Mouse (Mus musculus): Measurements from ENCODE around the gene Ap5z1. TPM values are rescaled to one million over a fixed set of nuclear protein-coding genes. Genes with fewer than 3 reads are reported as not detected.

Ap5z1 gene
- total RNA-seq, 2 experiments from 2014 or later, result 6.8 to 8.0 TPM

GRCm38 (mm10) chr5:142438380-142438938 lies 25.3 kb upstream of the Ap5z1 start:
- ATAC-seq (replicated peaks; ENCODE audit: poor library complexity), result no peak

GRCm38 (mm10) chr5:142439911-142440432 lies 23.8 kb upstream of the Ap5z1 start:
- ATAC-seq (replicated peaks; ENCODE audit: poor library complexity), result no peak

DNA sequence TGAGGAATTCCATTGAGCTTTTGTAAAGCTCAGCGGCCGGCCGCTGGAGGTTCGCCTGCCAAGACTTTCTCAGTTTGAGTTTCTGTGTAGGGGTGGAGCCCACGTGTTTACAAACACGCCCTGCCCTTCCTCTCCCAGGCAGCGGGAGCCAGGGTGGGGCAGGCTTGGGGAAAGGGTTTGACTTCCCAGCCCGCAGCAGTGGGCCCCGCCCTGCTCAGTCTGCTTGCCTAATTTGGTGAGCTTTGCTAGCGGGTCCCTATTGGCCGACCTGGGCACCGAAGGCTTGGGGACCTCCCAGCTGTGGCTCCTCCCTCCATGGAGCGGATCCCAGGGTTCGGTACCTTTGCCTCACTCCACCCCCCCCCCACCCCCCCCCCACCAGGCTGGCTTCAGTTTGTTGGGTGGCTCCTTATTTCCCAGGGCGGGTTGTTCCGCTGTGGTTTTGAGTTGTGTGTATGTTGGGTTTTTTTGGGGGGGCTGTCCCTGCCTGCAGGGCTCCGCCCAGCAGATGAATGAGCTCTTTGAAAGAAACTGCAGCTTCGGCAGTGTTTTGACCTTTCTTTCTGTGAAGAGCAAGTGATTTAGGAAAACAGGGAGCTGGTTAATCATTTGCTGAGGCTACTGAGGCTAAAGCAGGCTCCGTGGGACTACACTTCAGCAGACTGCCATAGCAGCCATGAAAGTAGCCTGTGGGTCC lies 23.1 kb upstream of the Ap5z1 start:
- ATAC-seq (replicated peaks; ENCODE audit: poor library complexity), result peak; percentile 75

DNA sequence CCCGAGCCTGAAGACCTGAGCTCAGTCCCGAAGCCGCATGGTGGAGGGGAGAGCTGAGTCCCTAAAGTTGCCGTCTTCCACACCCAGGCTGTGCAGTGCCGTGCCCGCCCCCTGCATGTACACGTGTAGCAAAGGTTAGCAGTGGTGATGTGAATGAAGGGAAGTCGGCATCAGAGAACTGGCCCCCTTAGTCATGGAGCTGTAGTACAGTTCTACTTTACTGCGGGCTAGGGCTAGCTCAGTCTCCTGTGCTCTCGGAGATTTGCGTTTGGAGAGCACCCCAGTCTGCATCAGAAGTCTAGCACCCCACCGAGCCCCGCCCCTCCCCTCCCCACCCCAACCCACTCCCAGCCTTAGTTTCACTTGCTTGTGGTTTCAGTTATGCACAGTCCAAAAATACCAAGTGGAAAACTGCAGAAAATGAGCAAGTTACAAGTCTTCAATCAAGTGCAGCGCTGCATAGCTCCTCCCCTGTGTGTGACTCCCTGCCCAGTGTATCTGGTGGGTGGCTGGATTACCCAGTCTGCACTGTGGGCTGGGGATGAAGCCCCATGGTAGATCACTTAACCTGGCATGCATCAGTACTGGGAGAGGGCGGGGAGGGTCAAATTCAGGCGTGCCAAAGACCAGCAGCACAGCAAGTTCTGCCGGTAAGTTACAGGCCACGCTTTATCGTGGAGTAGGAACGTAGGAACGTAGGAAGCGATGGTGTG lies 22.3 kb upstream of the Ap5z1 start:
- ATAC-seq (replicated peaks; ENCODE audit: poor library complexity), result peak; percentile 14

DNA sequence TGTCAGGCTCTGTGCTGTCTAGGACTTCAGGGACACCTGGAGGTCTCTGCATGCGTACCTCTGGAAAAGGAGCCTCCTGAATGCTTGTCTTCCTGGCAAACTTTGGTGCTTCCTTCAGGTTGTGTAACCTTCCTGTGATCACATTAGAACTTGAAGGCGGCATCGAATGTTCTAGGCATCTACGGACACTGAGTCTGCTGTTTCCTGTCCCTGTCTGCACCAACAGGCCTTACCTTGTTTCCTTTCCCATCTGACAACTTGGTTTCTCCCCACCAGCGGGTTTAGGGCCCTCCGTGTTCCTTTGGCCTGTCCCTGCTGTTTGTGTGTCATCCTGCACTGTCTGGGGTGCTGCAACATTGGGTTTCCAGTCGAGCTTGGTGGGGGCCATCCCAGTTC lies 21.7 kb upstream of the Ap5z1 start:
- no peak for ATAC-seq (replicated peaks; ENCODE audit: poor library complexity)

DNA sequence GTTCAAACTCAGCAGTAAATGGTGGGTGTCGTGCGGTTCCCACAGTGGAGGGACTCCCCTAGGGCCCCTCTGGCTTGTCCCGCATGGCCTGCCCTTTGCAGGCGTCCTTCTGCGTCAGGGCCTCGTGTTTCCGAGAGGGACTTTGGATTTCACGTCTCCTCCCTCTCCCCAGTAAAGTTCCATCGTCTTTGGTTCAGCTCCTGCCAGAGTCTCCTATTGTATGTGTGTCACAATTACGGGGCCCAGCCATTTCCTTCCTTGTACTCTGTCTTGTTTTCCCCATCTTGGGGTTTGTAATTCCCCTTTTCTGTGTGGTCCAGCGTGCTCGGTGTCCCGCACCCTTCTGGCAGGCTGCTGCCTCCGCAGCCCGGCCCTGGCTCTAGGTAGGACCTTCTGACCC lies 20.2 kb upstream of the Ap5z1 start:
- peak; percentile 15 for ATAC-seq (replicated peaks; ENCODE audit: poor library complexity)

DNA sequence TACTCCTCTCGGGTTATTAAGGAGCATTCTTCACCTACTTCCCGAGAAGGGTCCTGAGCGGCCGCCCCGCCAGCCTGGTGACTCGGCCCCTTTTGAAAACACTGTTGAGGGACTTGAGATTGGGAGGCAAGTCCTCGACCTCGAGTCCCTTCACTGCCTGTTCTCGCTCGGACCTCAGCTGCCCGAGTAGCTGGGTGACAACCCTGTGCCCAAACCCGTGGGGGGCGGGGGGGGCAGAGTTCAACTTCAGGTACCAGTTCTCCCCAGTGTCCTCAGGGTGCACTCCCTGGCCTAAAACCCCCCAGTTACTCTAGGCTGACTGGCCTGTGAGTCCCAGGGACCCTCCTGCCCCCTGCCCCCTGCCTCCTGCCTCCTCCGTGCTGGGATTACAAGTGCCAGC lies 19.8 kb upstream of the Ap5z1 start:
- no peak for ATAC-seq (replicated peaks; ENCODE audit: poor library complexity)

DNA sequence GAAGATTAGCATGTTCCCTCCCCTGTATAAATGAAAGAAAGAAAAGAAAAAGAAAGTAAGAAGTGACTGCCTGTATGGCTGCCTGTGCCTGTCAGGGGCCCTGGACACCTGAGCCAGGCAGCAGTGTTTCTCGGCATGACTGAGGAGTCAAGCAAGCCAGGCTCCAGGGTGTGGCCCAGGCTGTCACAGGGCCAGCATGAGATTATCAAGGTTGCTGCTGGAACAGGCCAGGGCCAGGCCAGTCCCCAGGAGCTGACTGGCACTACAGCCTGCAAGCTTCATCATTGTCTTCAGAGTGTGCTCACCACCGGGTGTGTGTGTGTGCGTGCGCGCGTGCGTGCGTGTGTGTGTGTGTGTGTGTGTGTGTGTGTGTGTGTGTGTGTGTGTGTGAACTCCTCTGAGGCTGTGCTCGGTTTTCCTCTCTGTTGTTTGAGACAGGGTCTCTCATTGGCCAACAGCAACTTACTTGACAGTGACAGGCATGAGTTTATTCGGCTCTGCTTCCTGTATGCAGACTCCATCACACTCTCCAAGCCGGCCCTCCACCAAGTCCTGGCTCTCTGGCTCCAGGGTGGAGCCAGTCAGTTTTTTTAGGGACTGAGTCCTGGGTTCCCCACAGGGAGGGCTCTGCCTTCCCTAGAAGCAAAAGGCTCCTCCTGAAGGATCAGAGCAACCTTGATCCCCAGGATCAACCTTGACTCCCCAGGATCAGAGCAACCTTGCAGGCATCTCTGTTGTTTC lies 18.8 kb upstream of the Ap5z1 start:
- peak; percentile 20 for ATAC-seq (replicated peaks; ENCODE audit: poor library complexity)

GRCm38 (mm10) chr5:142445709-142446108 lies 18.0 kb upstream of the Ap5z1 start:
- no peak for ATAC-seq (replicated peaks; ENCODE audit: poor library complexity)

DNA sequence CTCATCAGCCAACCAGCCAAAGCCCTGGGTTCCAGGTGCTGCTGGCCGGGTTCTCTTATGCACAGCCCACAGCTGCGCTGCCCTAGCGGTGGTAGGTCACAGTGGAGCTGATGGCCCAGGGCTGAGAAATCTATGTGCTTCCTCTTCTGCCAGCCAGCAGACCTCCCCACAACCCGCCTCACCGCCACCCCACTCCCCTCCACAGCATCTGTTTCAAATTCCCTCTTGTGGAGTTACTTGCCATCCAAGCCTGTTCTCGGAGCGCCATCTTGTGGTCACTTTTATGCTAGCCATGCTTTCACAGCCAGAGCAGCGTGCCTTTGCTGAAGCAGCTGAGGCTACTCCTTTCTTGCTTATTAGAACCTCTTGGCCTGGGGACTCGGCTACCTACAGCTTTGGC lies 15.7 kb upstream of the Ap5z1 start:
- peak; percentile 74 for ATAC-seq (replicated peaks; ENCODE audit: poor library complexity)

DNA sequence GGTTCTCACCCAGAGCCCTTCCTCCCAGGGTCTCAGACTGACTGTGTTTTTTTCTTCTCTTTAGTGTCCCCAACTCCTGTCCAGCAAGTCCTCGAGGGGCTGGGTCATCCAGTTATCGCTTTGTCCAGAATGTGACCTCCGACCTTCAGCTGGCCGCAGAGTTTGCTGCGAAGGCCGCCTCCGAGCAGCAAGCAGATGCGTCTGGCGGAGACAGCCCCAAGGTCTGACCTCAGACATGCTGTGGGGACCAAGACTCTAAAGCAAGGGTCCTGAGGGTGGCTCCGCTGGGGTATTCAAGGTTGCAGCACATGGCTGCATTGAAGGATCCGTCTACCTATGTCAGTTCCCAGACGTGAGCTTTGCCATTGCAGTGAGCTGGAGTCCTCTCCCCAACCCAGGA lies 15.1 kb upstream of the Ap5z1 start:
- ATAC-seq (replicated peaks; ENCODE audit: poor library complexity), result no peak

GRCm38 (mm10) chr5:142450846-142451245 lies 12.9 kb upstream of the Ap5z1 start:
- no peak for ATAC-seq (replicated peaks; ENCODE audit: poor library complexity)

GRCm38 (mm10) chr5:142451759-142452158 lies 12.0 kb upstream of the Ap5z1 start:
- ATAC-seq (replicated peaks; ENCODE audit: poor library complexity), result peak; percentile 18; the same call in 1 of the 2 replicates

- no peak for ATAC-seq (replicated peaks; ENCODE audit: poor library complexity)
Measured at GRCm38 (mm10) chr5:142453742-142454141, 10.0 kb upstream of the Ap5z1 start.

DNA sequence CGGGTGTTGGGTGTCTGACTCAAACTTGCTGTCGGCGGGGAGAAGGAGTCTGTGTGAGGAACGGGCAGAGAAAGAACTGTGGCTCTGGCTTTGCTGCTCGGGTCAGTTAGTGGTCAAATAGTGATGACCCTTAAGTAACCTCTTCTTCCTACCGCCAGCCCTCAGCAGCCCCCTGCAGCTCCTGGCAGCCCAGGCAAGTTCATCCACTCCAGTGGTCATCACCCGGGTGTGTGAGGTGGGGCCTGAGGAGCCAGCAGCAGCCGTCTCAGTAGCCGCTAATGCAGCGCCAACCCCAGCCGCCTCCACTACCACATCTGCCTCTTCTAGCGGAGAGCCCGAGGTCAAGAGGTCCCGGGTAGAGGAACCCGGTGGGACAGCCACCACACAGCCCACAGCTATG lies 7.4 kb upstream of the Ap5z1 start:
- no peak for ATAC-seq (replicated peaks; ENCODE audit: poor library complexity)

DNA sequence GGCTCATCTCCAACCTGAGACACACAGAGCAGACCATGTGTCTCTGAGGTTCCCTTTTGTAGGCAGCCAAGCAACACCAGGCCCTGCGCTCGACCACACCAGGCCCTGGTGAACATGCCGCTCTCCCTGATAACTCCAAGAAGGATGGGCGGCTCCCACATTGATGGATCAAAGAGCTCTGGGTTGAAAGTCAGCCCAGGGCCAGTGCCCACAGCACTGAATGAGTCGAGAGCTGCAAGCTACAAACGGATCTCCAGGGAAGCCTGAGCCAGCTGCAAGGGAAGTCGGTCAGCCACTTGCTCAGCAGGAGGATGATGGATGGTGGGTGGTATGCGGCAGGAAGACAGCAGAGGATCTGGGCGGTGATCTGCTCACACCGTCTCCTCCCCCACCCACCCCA lies 6.4 kb upstream of the Ap5z1 start:
- ATAC-seq (replicated peaks; ENCODE audit: poor library complexity), result 0 out of 2 replicates have a peak, but pooled peaks have one; percentile 9

- ATAC-seq (replicated peaks; ENCODE audit: poor library complexity), result peak; percentile 25
Measured at GRCm38 (mm10) chr5:142458791-142459557, 4.8 kb upstream of the Ap5z1 start.

- no peak for ATAC-seq (replicated peaks; ENCODE audit: poor library complexity)
Measured at GRCm38 (mm10) chr5:142459834-142460233, 3.9 kb upstream of the Ap5z1 start.

- no peak for ATAC-seq (replicated peaks; ENCODE audit: poor library complexity)
Measured at GRCm38 (mm10) chr5:142461942-142462640, 1.7 kb upstream of the Ap5z1 start.

GRCm38 (mm10) chr5:142462641-142462948 lies 1.1 kb upstream of the Ap5z1 start:
- no peak for ATAC-seq (replicated peaks; ENCODE audit: poor library complexity)

Measured in megakaryocyte progenitor cell, adult 5-6 weeks (primary cell).